Mouse (Mus musculus) limb, embryonic 15.5 days (tissue): ENCODE data around the gene Adgrl3. TPM values are rescaled to one million over a fixed set of nuclear protein-coding genes. Genes with fewer than 3 reads are reported as not detected.

ENCODE experiments used
- ATAC-seq: fragments of 200-750 bp; cut with Nextera tagmentation; 2 replicates; pipeline ENCODE4 v1.8.0; 2017; ENCODE audit warnings: low read depth, moderate TSS enrichment; ENCODE audit not compliant: insufficient number of reproducible peaks, low FRiP score, low TSS enrichment
- H3K27ac ChIP-seq: fragments of 300-500 bp; sonication (generic); 2 replicates; pipeline ENCODE4 v1.5.1; 2015; ENCODE audit warnings: moderate library complexity, mild to moderate bottlenecking, inconsistent platforms
- H3K27me3 ChIP-seq: fragments of 300-500 bp; sonication (generic); 2 replicates; pipeline ENCODE4 v1.6.1; 2015; ENCODE audit warnings: inconsistent platforms
- H3K36me3 ChIP-seq: fragments of 300-500 bp; sonication (generic); 2 replicates; pipeline ENCODE4 v1.6.1; 2015; ENCODE audit warnings: inconsistent platforms
- H3K4me1 ChIP-seq: fragments of 300-500 bp; sonication (generic); 2 replicates; pipeline ENCODE4 v1.6.1; 2015; ENCODE audit warnings: inconsistent platforms
- H3K4me2 ChIP-seq: fragments of 300-500 bp; sonication (generic); 2 replicates; pipeline ENCODE4 v1.6.1; 2015; ENCODE audit warnings: mild to moderate bottlenecking, inconsistent platforms
- H3K4me3 ChIP-seq: fragments of 300-500 bp; sonication (generic); 2 replicates; pipeline ENCODE4 v1.5.1; 2015; ENCODE audit warnings: mild to moderate bottlenecking, inconsistent platforms
- H3K9ac ChIP-seq: fragments of 300-500 bp; sonication (generic); 2 replicates; pipeline ENCODE4 v1.6.1; 2015; ENCODE audit warnings: inconsistent platforms
- H3K9me3 ChIP-seq: fragments of 300-500 bp; sonication (generic); 2 replicates; pipeline ENCODE4 v1.6.1; 2016; ENCODE audit warnings: inconsistent platforms
- WGBS: fragments of 180-500 bp; shearing (Covaris S2); methylation state at CpG from one replicate; pipeline ENCODE4 v1.1.7; 2015; 5-methylcytosine and 5-hydroxymethylcytosine counted together
- polyA plus RNA-seq: library from polyadenylated mRNA; unstranded; fragments of >200 nt; fragmentation: Nextera tagmentation; extraction: Ambion mirVana; gene quantifications from 2 replicates; pipeline ENCODE4 v1.2.1, GENCODE M21; 2015

Gene Adgrl3
- polyA plus RNA-seq, 1 experiment from 2014 or later, result 32.4 TPM

GRCm38 (mm10) chr5:81046128-81046527 lies 26.2 kb downstream of the Adgrl3 start:
- no peak overlapping the region for H3K27ac ChIP-seq
- 88% methylated on average over 4 of the region's 4 CpGs for WGBS

GRCm38 (mm10) chr5:81054628-81055027 lies 34.7 kb downstream of the Adgrl3 start:
- Histone ChIP-seq H3K9ac (no peak overlapping the region), H3K27ac (no peak overlapping the region), H3K27me3 (no peaks in the 10 kb centered on the region), H3K4me2 (no peak overlapping the region), H3K36me3 (no peaks in the 10 kb centered on the region), H3K4me3 (no peak overlapping the region), H3K4me1 (no peaks in the 10 kb centered on the region), H3K9me3 (no peaks in the 10 kb centered on the region)
- 78% methylated on average over 4 of the region's 4 CpGs for WGBS
- no peak for ATAC-seq

More at GRCm38 (mm10) chr5:81046128-81046527, 26.2 kb downstream of the Adgrl3 start:
- no peak for ATAC-seq
- no peaks in the 10 kb centered on the region for H3K4me1 ChIP-seq
- no peak overlapping the region for H3K4me3 ChIP-seq
- H3K4me2 ChIP-seq, result no peak overlapping the region
- H3K27me3 ChIP-seq, result no peaks in the 10 kb centered on the region
- no peak overlapping the region for H3K9ac ChIP-seq
- H3K9me3 ChIP-seq, result no peaks in the 10 kb centered on the region
- no peaks in the 10 kb centered on the region for H3K36me3 ChIP-seq

- no peak overlapping the region for H3K4me3 ChIP-seq
- H3K9me3 ChIP-seq, result no peaks in the 10 kb centered on the region
- no peaks in the 10 kb centered on the region for H3K4me1 ChIP-seq
- no peak overlapping the region for H3K4me2 ChIP-seq
- H3K27ac ChIP-seq, result no peak overlapping the region
- H3K27me3 ChIP-seq, result no peaks in the 10 kb centered on the region
- WGBS, result 71% methylated on average over 2 of the region's 2 CpGs
- no peaks in the 10 kb centered on the region for H3K36me3 ChIP-seq
- H3K9ac ChIP-seq, result no peak overlapping the region
- no peak for ATAC-seq
These were observed 35.3 kb downstream of the Adgrl3 start for GRCm38 (mm10) chr5:81055253-81055652.

- Histone ChIP-seq H3K4me3 (no peak overlapping the region), H3K27ac (no peak overlapping the region), H3K9me3 (no peaks in the 10 kb centered on the region), H3K9ac (no peak overlapping the region), H3K4me2 (no peak overlapping the region), H3K36me3 (no peaks in the 10 kb centered on the region), H3K27me3 (no peaks in the 10 kb centered on the region), H3K4me1 (no peaks in the 10 kb centered on the region)
- 50% methylated on average over 2 of the region's 2 CpGs for WGBS
- ATAC-seq, result no peak
These were observed 38.2 kb downstream of the Adgrl3 start for GRCm38 (mm10) chr5:81058122-81058521.

GRCm38 (mm10) chr5:81060950-81061349 lies 41.0 kb downstream of the Adgrl3 start:
- Histone ChIP-seq H3K4me1 (no peaks in the 10 kb centered on the region), H3K27me3 (no peaks in the 10 kb centered on the region), H3K9ac (no peak overlapping the region), H3K36me3 (no peaks in the 10 kb centered on the region), H3K27ac (no peak overlapping the region), H3K4me3 (no peak overlapping the region), H3K4me2 (no peak overlapping the region), H3K9me3 (no peaks in the 10 kb centered on the region)
- WGBS, result 56% methylated on average over 2 of the region's 2 CpGs
- ATAC-seq, result no peak

DNA sequence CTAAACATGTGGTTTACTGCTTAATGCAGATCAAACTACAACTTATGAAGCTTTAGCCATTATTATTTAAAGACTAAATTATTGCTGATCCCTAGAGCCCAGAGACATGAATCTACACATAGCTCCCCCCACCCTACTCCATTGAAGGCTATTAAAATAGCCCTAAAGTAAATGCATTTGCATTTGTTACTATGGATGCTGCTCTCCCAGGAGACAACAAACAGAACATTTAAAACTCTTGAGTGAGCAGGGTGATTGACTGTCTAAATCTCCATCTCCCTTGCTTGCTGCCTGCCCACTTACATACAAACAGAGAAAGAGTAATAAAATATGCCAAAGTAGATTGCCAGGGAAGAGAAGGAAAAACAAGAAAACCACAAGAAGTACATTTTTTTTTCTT lies 41.4 kb downstream of the Adgrl3 start:
- H3K36me3 ChIP-seq, result no peaks in the 10 kb centered on the region

GRCm38 (mm10) chr5:81064026-81064425 lies 44.1 kb downstream of the Adgrl3 start:
- Histone ChIP-seq H3K27me3 (no peaks in the 10 kb centered on the region), H3K4me2 (no peak overlapping the region), H3K9ac (no peak overlapping the region), H3K27ac (no peak overlapping the region), H3K9me3 (no peaks in the 10 kb centered on the region), H3K4me1 (no peaks in the 10 kb centered on the region), H3K36me3 (no peaks in the 10 kb centered on the region), H3K4me3 (no peak overlapping the region)
- ATAC-seq, result no peak
- 90% methylated on average over 2 of the region's 2 CpGs for WGBS

More for the DNA sequence above, 41.4 kb downstream of the Adgrl3 start:
- Histone ChIP-seq H3K4me3 (no peak overlapping the region), H3K27me3 (no peaks in the 10 kb centered on the region), H3K9me3 (no peaks in the 10 kb centered on the region), H3K4me2 (no peak overlapping the region), H3K27ac (no peak overlapping the region), H3K9ac (no peak overlapping the region), H3K4me1 (no peaks in the 10 kb centered on the region)
- no peak for ATAC-seq

DNA sequence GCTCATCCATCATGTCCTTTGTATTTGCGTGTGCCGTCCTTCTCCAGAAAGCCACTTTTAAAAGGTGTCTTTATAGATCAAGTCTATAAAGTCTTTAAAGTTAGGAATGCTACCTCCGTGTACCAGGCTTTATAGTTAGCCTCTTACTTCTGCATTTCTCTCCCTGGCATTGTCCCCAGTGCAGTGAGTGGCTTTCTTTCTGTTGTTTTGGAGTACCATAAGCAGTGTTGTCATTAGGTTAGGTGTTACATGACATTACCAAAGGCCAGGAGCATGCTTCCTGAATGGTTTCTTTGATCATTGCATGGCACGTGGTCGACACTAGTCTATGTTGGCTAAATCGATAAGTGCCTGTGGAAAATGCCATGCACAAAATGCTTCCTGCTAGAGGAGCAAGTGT lies 48.2 kb downstream of the Adgrl3 start:
- H3K27me3 ChIP-seq, result no peaks in the 10 kb centered on the region
- no peak overlapping the region for H3K27ac ChIP-seq
- H3K36me3 ChIP-seq, result no peaks in the 10 kb centered on the region
- no peak overlapping the region for H3K9ac ChIP-seq
- no peaks in the 10 kb centered on the region for H3K9me3 ChIP-seq
- no peak overlapping the region for H3K4me2 ChIP-seq
- ATAC-seq, result no peak
- no peak overlapping the region for H3K4me3 ChIP-seq
- WGBS, result 41% methylated on average over 6 of the region's 6 CpGs
- no peaks in the 10 kb centered on the region for H3K4me1 ChIP-seq

DNA sequence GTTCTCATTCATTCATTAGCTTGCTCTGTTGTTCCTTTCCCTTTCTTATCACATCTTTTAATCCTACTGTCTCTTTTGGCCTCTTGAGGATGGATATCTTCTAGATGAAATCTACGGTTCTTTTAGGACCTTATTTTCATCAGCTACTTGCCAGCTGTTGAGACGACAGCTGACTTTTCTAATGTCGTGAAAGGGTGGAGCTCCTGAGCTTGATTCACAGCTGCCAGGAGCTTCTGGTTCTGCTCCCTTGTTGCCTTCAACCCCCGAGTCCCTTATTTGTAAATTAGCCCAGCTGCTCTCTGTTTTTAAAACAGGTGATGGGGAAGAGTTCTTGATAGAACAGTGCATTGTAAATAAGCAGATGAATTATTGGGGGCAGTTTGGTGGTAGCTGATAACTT lies 48.9 kb downstream of the Adgrl3 start:
- H3K27me3 ChIP-seq, result no peaks in the 10 kb centered on the region
- H3K9ac ChIP-seq, result no peak overlapping the region
- H3K9me3 ChIP-seq, result no peaks in the 10 kb centered on the region
- ATAC-seq, result no peak
- H3K27ac ChIP-seq, result no peak overlapping the region
- H3K4me3 ChIP-seq, result no peak overlapping the region
- no peaks in the 10 kb centered on the region for H3K4me1 ChIP-seq
- 30% methylated on average over 4 of the region's 4 CpGs for WGBS
- no peak overlapping the region for H3K4me2 ChIP-seq
- H3K36me3 ChIP-seq, result no peaks in the 10 kb centered on the region

- WGBS, result 78% methylated on average over 5 of the region's 5 CpGs
- ATAC-seq, result no peak
These were observed 53.0 kb downstream of the Adgrl3 start for GRCm38 (mm10) chr5:81072888-81073287.

GRCm38 (mm10) chr5:81073875-81074274 lies 53.9 kb downstream of the Adgrl3 start:
- Histone ChIP-seq H3K4me3 (no peak overlapping the region), H3K4me1 (no peaks in the 10 kb centered on the region), H3K9ac (no peak overlapping the region), H3K9me3 (no peaks in the 10 kb centered on the region), H3K27ac (no peak overlapping the region), H3K36me3 (no peaks in the 10 kb centered on the region), H3K4me2 (no peak overlapping the region), H3K27me3 (no peaks in the 10 kb centered on the region)
- no peak for ATAC-seq
- whole genome bisulfite sequencing, result 53% methylated on average over 1 of the region's 1 CpGs

More at GRCm38 (mm10) chr5:81072888-81073287, 53.0 kb downstream of the Adgrl3 start:
- H3K9me3 ChIP-seq, result no peaks in the 10 kb centered on the region
- H3K9ac ChIP-seq, result no peak overlapping the region
- H3K27me3 ChIP-seq, result no peaks in the 10 kb centered on the region
- H3K4me1 ChIP-seq, result no peaks in the 10 kb centered on the region
- H3K4me2 ChIP-seq, result no peak overlapping the region
- no peaks in the 10 kb centered on the region for H3K36me3 ChIP-seq
- no peak overlapping the region for H3K27ac ChIP-seq
- H3K4me3 ChIP-seq, result no peak overlapping the region

- Histone ChIP-seq H3K4me2 (no peak overlapping the region), H3K9ac (no peak overlapping the region), H3K9me3 (no peaks in the 10 kb centered on the region), H3K4me1 (no peaks in the 10 kb centered on the region), H3K27me3 (no peaks in the 10 kb centered on the region), H3K4me3 (no peak overlapping the region), H3K27ac (no peak overlapping the region), H3K36me3 (no peaks in the 10 kb centered on the region)
- ATAC-seq, result no peak
- 66% methylated on average over 5 of the region's 5 CpGs for WGBS
These were observed 56.4 kb downstream of the Adgrl3 start for GRCm38 (mm10) chr5:81076377-81076776.

DNA sequence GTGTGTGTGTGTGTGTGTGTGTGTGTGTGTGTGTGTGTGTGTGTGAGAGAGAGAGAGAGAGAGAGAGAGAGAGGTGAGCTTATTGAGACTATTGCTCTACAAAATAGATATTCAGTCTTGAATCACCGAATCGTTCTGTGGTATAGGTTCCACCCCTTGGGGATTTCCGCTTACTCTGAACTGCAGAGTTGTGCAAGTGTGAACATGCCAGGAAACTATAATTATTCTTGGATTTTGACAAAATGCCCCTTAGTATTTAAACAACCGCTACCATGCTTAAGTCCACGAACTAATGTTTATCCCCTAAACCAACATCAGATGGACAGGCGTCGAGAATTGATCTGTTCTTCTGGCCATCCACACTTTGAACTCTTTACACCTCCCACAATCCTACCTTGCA lies 57.1 kb downstream of the Adgrl3 start:
- no peak overlapping the region for H3K27ac ChIP-seq
- no peaks in the 10 kb centered on the region for H3K4me1 ChIP-seq
- 72% methylated on average over 7 of the region's 7 CpGs for WGBS
- no peaks in the 10 kb centered on the region for H3K27me3 ChIP-seq
- no peak overlapping the region for H3K9ac ChIP-seq
- H3K9me3 ChIP-seq, result no peaks in the 10 kb centered on the region
- no peak overlapping the region for H3K4me3 ChIP-seq
- no peak overlapping the region for H3K4me2 ChIP-seq
- H3K36me3 ChIP-seq, result no peaks in the 10 kb centered on the region
- no peak for ATAC-seq
